Mouse (Mus musculus) hindbrain, embryonic 13.5 days (tissue): Measurements from ENCODE around the gene Gm2832. TPM values are rescaled to one million over a fixed set of nuclear protein-coding genes. Genes with fewer than 3 reads are reported as not detected.
A peak's percentile ranks its signal among the peaks of the same experiment; 100 is the strongest.
"Not testable (repeated sequence)": the region's sequence is repeated elsewhere in the genome, so short reads cannot be mapped to it uniquely, and the experiment has no call there.

Experiments used
- ATAC-seq: fragments of 200-750 bp; cut with Nextera tagmentation; 2 replicates; pipeline ENCODE4 v1.8.0; 2017; ENCODE audit warnings: moderate TSS enrichment; ENCODE audit not compliant: low FRiP score
- H3K27ac ChIP-seq: fragments of 300-500 bp; sonication (generic); 2 replicates; pipeline ENCODE4 v1.5.1; 2015; ENCODE audit warnings: inconsistent platforms, mild to moderate bottlenecking, moderate library complexity
- H3K27me3 ChIP-seq: fragments of 300-500 bp; sonication (generic); 2 replicates; pipeline ENCODE4 v1.6.1; 2015; ENCODE audit warnings: mild to moderate bottlenecking, inconsistent platforms
- H3K36me3 ChIP-seq: fragments of 300-500 bp; sonication (generic); 2 replicates; pipeline ENCODE4 v1.6.1; 2015; ENCODE audit warnings: mild to moderate bottlenecking, inconsistent platforms
- H3K4me1 ChIP-seq: fragments of 300-500 bp; sonication (generic); replicated peaks from 2 replicates; pipeline ENCODE4 v1.6.1; 2015; ENCODE audit warnings: inconsistent platforms
- H3K4me2 ChIP-seq: fragments of 300-500 bp; sonication (generic); 2 replicates; pipeline ENCODE4 v1.6.1; 2015; ENCODE audit warnings: inconsistent platforms, mild to moderate bottlenecking, moderate library complexity
- H3K4me3 ChIP-seq: fragments of 300-500 bp; sonication (generic); 2 replicates; pipeline ENCODE4 v1.5.1; 2015; ENCODE audit warnings: mild to moderate bottlenecking, inconsistent platforms
- H3K9ac ChIP-seq: fragments of 300-500 bp; sonication (generic); 2 replicates; pipeline ENCODE4 v1.6.1; 2015; ENCODE audit warnings: mild to moderate bottlenecking, inconsistent platforms
- H3K9me3 ChIP-seq: fragments of 300-500 bp; sonication (generic); 2 replicates; pipeline ENCODE4 v1.6.1; 2016; ENCODE audit warnings: inconsistent platforms
- WGBS: fragments of 180-500 bp; shearing (Covaris S2); methylation state at CpG from one replicate; pipeline ENCODE4 v1.1.7; 2015; 5-methylcytosine and 5-hydroxymethylcytosine counted together
- polyA plus RNA-seq: library from polyadenylated mRNA; unstranded; fragments of >200 nt; fragmentation: Nextera tagmentation; extraction: Ambion mirVana; gene quantifications from 2 replicates; pipeline ENCODE4 v1.2.1, GENCODE M21; 2015

The Gm2832 gene
- 0.16 and 0.17 TPM in 2 replicates for polyA plus RNA-seq

GRCm38 (mm10) chr14:41278505-41278904 is at the start of gene Gm2832:
Gene Gm2832 (plus strand): TSS chr14:41278805.
- ATAC-seq, H3K9me3 ChIP-seq, H3K4me3 ChIP-seq, H3K36me3 ChIP-seq, H3K4me2 ChIP-seq, H3K27ac ChIP-seq, H3K9ac ChIP-seq, H3K4me1 ChIP-seq, H3K27me3 ChIP-seq: not testable (repeated sequence)
- WGBS = 86% methylated on average over 2 of the region's 3 CpGs

GRCm38 (mm10) chr14:41263296-41263695 is 15.3 kb upstream of the Gm2832 start:
- not testable (repeated sequence) for H3K27ac ChIP-seq
- WGBS = 44% methylated on average over 4 of the region's 4 CpGs

GRCm38 (mm10) chr14:41263853-41264755 is 14.5 kb upstream of the Gm2832 start:
- H3K4me1 ChIP-seq, H3K27me3 ChIP-seq, H3K9me3 ChIP-seq, H3K9ac ChIP-seq, H3K36me3 ChIP-seq, H3K27ac ChIP-seq: not testable (repeated sequence)
- 6% methylated on average over 26 of the region's 29 CpGs for WGBS
- peak overlapping the region; percentile 52 for H3K4me2 ChIP-seq
- peak overlapping the region; percentile 32 for H3K4me3 ChIP-seq
- ATAC-seq = peak; percentile 95

More at GRCm38 (mm10) chr14:41263296-41263695, 15.3 kb upstream of the Gm2832 start:
- H3K9me3 ChIP-seq, H3K4me3 ChIP-seq, H3K36me3 ChIP-seq, H3K27me3 ChIP-seq, H3K4me1 ChIP-seq, H3K9ac ChIP-seq, H3K4me2 ChIP-seq, ATAC-seq: not testable (repeated sequence)

GRCm38 (mm10) chr14:41264756-41265566 is 13.6 kb upstream of the Gm2832 start:
- whole genome bisulfite sequencing = under 1% methylated on average over 24 of the region's 36 CpGs
- Histone ChIP-seq H3K4me2 (peak overlapping the region; percentile 52), H3K4me3 (peak overlapping the region; percentile 38)
- H3K9me3 ChIP-seq, H3K9ac ChIP-seq, H3K36me3 ChIP-seq, H3K4me1 ChIP-seq, H3K27ac ChIP-seq, H3K27me3 ChIP-seq: not testable (repeated sequence)
- ATAC-seq = peak; percentile 94

- H3K36me3 ChIP-seq, H3K9me3 ChIP-seq, H3K4me1 ChIP-seq, H3K4me2 ChIP-seq, H3K27ac ChIP-seq, H3K4me3 ChIP-seq, H3K9ac ChIP-seq, ATAC-seq, H3K27me3 ChIP-seq: not testable (repeated sequence)
- 39% methylated on average over 1 of the region's 1 CpGs for WGBS
Measured at GRCm38 (mm10) chr14:41285965-41286364, 7.4 kb downstream of the Gm2832 start.

Other genes with a start within 250 kb of the Gm2832 start
- 0.66 and 1.1 TPM in 2 replicates for gene Dydc2, start 209.6 kb upstream of the Gm2832 start, polyA plus RNA-seq
- gene Dydc1, start 205.9 kb upstream of the Gm2832 start, polyA plus RNA-seq = 0.22 TPM in 1 of 2 replicates, not detected in the other
- not detected in 2 replicates for gene Mat1a, start 173.8 kb upstream of the Gm2832 start, polyA plus RNA-seq
- not detected in 2 replicates for gene Sftpa1, start 147.0 kb upstream of the Gm2832 start, polyA plus RNA-seq
- gene Mbl1, start 127.3 kb upstream of the Gm2832 start, polyA plus RNA-seq = not detected in 2 replicates
- gene Sftpd, start 93.7 kb upstream of the Gm2832 start, polyA plus RNA-seq = not detected in 2 replicates
- gene Gm5798, start 69.8 kb downstream of the Gm2832 start, polyA plus RNA-seq = not detected in 2 replicates
- gene Gm7945, start 107.6 kb downstream of the Gm2832 start, polyA plus RNA-seq = 0.23 TPM in 1 of 2 replicates, not detected in the other
- not detected in 2 replicates for gene Gm6482, start 129.5 kb downstream of the Gm2832 start, polyA plus RNA-seq
- not detected in 2 replicates for gene Gm7954, start 174.7 kb downstream of the Gm2832 start, polyA plus RNA-seq
- gene Gm3486, start 210.7 kb downstream of the Gm2832 start, polyA plus RNA-seq = not detected in 2 replicates